In the genomic region with DNA sequence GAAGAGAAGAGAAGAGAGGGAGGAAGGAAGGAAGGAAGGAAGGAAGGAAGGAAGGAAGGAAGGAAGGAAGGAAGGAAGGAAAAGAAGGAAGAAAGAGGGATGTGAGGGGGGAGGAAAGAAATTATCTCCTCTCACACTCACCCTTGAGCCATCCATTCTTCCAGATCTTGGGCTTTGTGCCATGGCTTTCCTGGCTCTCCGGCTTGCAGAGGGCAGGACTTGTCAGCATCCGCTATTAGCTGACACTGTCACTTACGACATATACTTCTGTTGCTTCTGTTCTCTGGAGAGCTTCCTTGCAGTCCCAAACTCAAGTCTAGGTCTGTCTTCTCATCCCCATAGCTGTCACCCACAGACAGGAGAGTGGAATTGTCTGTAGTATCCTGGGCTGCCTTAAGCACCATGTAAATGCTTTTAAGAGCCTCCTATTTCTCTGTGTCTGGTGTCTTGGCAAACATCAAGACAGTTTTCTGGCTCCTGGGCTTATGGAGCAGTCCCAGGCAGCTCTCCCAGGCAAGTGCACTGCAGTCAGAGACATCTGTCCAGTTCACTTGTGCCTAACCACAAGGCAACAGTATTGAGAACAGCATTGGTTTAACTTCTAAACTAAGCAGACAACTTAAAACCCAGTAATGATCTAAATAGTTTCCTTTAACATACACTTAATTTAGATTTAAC, we compare ENCODE assay signal across 22 mouse cellular contexts. TPM values are rescaled to one million over a fixed set of nuclear protein-coding genes. Genes with fewer than 3 reads are reported as not detected.
DNase-seq lines count a peak whose midpoint lies in the region; ATAC-seq and TF ChIP-seq lines count a peak whose summit lies in the region.
"Had no signal": no experiment of that assay in that cellular context is flagged by ENCODE, and none has a peak within 500 bp of the region (broad histone marks: within the 10 kb centered on the region; RNA-seq: fewer than 3 reads in every experiment).

No protein-coding gene starts in this region.

- no peak overlapping the region for H3K27ac ChIP-seq in forebrain, embryonic 13.5 days
- H3K27ac ChIP-seq in forebrain, embryonic 11.5 days (ENCODE audit: low read depth, low read length), result no peak overlapping the region
- no peak overlapping the region for H3K27ac ChIP-seq in lung, embryonic 14.5 days (ENCODE audit: low read depth)
- no peak overlapping the region for H3K27ac ChIP-seq in cerebellum, adult 2 months (ENCODE audit: insufficient read depth, low read length)
- H3K27ac ChIP-seq: embryonic facial prominence, embryonic 12.5 days; heart, embryonic 15.5 days; stomach, embryonic 15.5 days had no signal

- H3K9me3 ChIP-seq in forebrain, embryonic 13.5 days (replicated peaks), result no peaks in the 10 kb centered on the region
- H3K9me3 ChIP-seq in forebrain, embryonic 11.5 days (ENCODE audit: control insufficient read depth, low read length), result no peaks in the 10 kb centered on the region
- H3K9me3 ChIP-seq in lung, embryonic 14.5 days (ENCODE audit: low read depth, low read length), result no peaks in the 10 kb centered on the region
- H3K9me3 ChIP-seq: embryonic facial prominence, embryonic 12.5 days; heart, embryonic 15.5 days; stomach, embryonic 15.5 days had no signal

- H3K4me2 ChIP-seq in forebrain, embryonic 13.5 days, result no peak overlapping the region
- no peak overlapping the region for H3K4me2 ChIP-seq in forebrain, embryonic 11.5 days (ENCODE audit: low read depth, low read length, severe bottlenecking)
- no peak overlapping the region for H3K4me2 ChIP-seq in lung, embryonic 14.5 days
- H3K4me2 ChIP-seq: embryonic facial prominence, embryonic 12.5 days; heart, embryonic 15.5 days; stomach, embryonic 15.5 days had no signal

- H3K36me3 ChIP-seq in forebrain, embryonic 13.5 days (ENCODE audit: poor library complexity, severe bottlenecking), result no peaks in the 10 kb centered on the region
- H3K36me3 ChIP-seq in forebrain, embryonic 11.5 days (ENCODE audit: control insufficient read depth, insufficient read depth, low read length), result no peaks in the 10 kb centered on the region
- H3K36me3 ChIP-seq in lung, embryonic 14.5 days (ENCODE audit: insufficient read depth), result no peaks in the 10 kb centered on the region
- H3K36me3 ChIP-seq: embryonic facial prominence, embryonic 12.5 days; heart, embryonic 15.5 days; stomach, embryonic 15.5 days had no signal

- 88% methylated on average over 3 of the region's 3 CpGs for WGBS in forebrain, embryonic 13.5 days
- WGBS in forebrain, embryonic 11.5 days, result 96% methylated on average over 3 of the region's 3 CpGs
- WGBS in lung, embryonic 14.5 days, result 70% methylated on average over 3 of the region's 3 CpGs
- WGBS in cerebellum, adult 2 months, result 21% methylated on average over 3 of the region's 3 CpGs

- ATAC-seq in forebrain, embryonic 13.5 days, result peak; percentile 62; the same call in 1 of the 2 replicates
- no peak for ATAC-seq in forebrain, embryonic 11.5 days (replicated peaks; ENCODE audit: low FRiP score)
- no peak; the same call in 1 of the 2 replicates for ATAC-seq in lung, embryonic 14.5 days (ENCODE audit: insufficient read depth)

- no peak for TF ChIP-seq POLR2A in cerebellum, adult 2 months (IDR thresholded peaks at IDR 0.05; ENCODE audit: borderline replicate concordance, insufficient read depth, low read length)

- no peak for DNase-seq in forebrain, embryonic 11.5 days (ENCODE audit: low spot score)
- DNase-seq in lung, embryonic 14.5 days, result peak; percentile 47
- no peak for DNase-seq in lung, adult 18-20 months
- DNase-seq in cerebellum, adult 2 months, result peak; percentile 25 to 37
- peak; percentile 13 to 17 for DNase-seq in cerebellum, postnatal 36 days
- no peak for DNase-seq in embryo, embryonic 10.5 days (ENCODE audit: low spot score)
- no peak for DNase-seq in urinary bladder, postnatal 14 days (ENCODE audit: low spot score)
- DNase-seq: adrenal gland, adult 8-10 months; gastrocnemius, postnatal 14 days; heart, postnatal 4 days; kidney, adult 2 months; kidney, postnatal 10 days; liver; retina, postnatal 1 day had no signal

- H3K27me3 ChIP-seq in forebrain, embryonic 13.5 days, result no peaks in the 10 kb centered on the region
- H3K27me3 ChIP-seq in forebrain, embryonic 11.5 days (ENCODE audit: control insufficient read depth, insufficient read depth, low read length), result no peaks in the 10 kb centered on the region
- no peaks in the 10 kb centered on the region for H3K27me3 ChIP-seq in lung, embryonic 14.5 days (ENCODE audit: insufficient read depth, low read length)
- H3K27me3 ChIP-seq in cerebellum, adult 2 months (ENCODE audit: control insufficient read depth, insufficient read depth, low read length), result no peaks in the 10 kb centered on the region; the same call in 1 of the 2 replicates
- H3K27me3 ChIP-seq: embryonic facial prominence, embryonic 12.5 days; heart, embryonic 15.5 days; stomach, embryonic 15.5 days had no signal

- no peak for TF ChIP-seq CTCF in lung, embryonic 14.5 days (IDR thresholded peaks at IDR 0.05; ENCODE audit: low read depth)
- TF ChIP-seq CTCF in cerebellum, adult 2 months (IDR thresholded peaks at IDR 0.05; ENCODE audit: borderline replicate concordance, insufficient read depth, low read depth, low read length), result no peak

- no peak overlapping the region for H3K9ac ChIP-seq in forebrain, embryonic 13.5 days
- no peak overlapping the region for H3K9ac ChIP-seq in forebrain, embryonic 11.5 days (ENCODE audit: low read length)
- H3K9ac ChIP-seq in lung, embryonic 14.5 days, result no peak overlapping the region
- H3K9ac ChIP-seq: embryonic facial prominence, embryonic 12.5 days; heart, embryonic 15.5 days; stomach, embryonic 15.5 days had no signal

- no peak overlapping the region for H3K4me3 ChIP-seq in forebrain, embryonic 13.5 days
- no peak overlapping the region for H3K4me3 ChIP-seq in forebrain, embryonic 11.5 days (ENCODE audit: low read depth, low read length)
- no peak overlapping the region for H3K4me3 ChIP-seq in lung, embryonic 14.5 days (ENCODE audit: low read depth, low read length)
- H3K4me3 ChIP-seq in cerebellum, adult 2 months (replicated peaks; ENCODE audit: insufficient read depth, low read depth, low read length), result no peak overlapping the region
- H3K4me3 ChIP-seq: embryonic facial prominence, embryonic 12.5 days; erythroblast, embryonic 14.5 days; heart, embryonic 15.5 days; stomach, embryonic 15.5 days had no signal

- no peaks in the 10 kb centered on the region for H3K4me1 ChIP-seq in forebrain, embryonic 13.5 days
- H3K4me1 ChIP-seq in forebrain, embryonic 11.5 days (replicated peaks; ENCODE audit: control insufficient read depth, insufficient read depth, low read length), result no peaks in the 10 kb centered on the region
- H3K4me1 ChIP-seq in lung, embryonic 14.5 days (ENCODE audit: insufficient read depth), result no peaks in the 10 kb centered on the region
- no peaks in the 10 kb centered on the region for H3K4me1 ChIP-seq in cerebellum, adult 2 months (ENCODE audit: control insufficient read depth, insufficient read depth, low read length)
- H3K4me1 ChIP-seq: embryonic facial prominence, embryonic 12.5 days; heart, embryonic 15.5 days; stomach, embryonic 15.5 days had no signal

RNA-seq across cellular contexts. Expression of a gene that starts 10.5 kb away (rescaled TPM):
- polyA plus RNA-seq in forebrain, embryonic 13.5 days (2015; fragmentation: Nextera tagmentation; extraction: Ambion mirVana), result 0.10 TPM in 1 of 2 replicates, not detected in the other
- not detected in 2 replicates for polyA plus RNA-seq in forebrain, embryonic 11.5 days (2014; fragmentation: Nextera tagmentation; extraction: Ambion mirVana)
- not detected in 2 replicates for polyA plus RNA-seq in lung, embryonic 14.5 days (2014; fragmentation: Nextera tagmentation; extraction: Ambion mirVana)
- 0.06 TPM in 1 of 2 replicates, not detected in the other for polyA plus RNA-seq in cerebellum, adult 2 months (2012; rRNA removed)
- polyA plus RNA-seq: cortical plate, adult 2 months; erythroblast, embryonic 14.5 days; heart, embryonic 15.5 days; kidney, adult 2 months; liver, embryonic 16.5 days; neural tube, embryonic 11.5 days had no signal

Comparison
In these comparisons a context has a peak if more than half of its experiments do, and no peak if none do; other contexts are left out.
1. DNase-seq: peak in lung, embryonic 14.5 days (single experiment), cerebellum, adult 2 months (2 of 2) and cerebellum, postnatal 36 days (2 of 2); none in forebrain, embryonic 11.5 days (single experiment), lung, adult 18-20 months (0 of 2), embryo, embryonic 10.5 days (single experiment) and urinary bladder, postnatal 14 days (single experiment).